Mouse (Mus musculus) embryonic fibroblast, embryonic 13.5 days (primary cell): ENCODE measurements around the gene Sufu.

Experiments
- CTCF ChIP-seq: IDR thresholded peaks from 2 replicates; pipeline ENCODE4 v1.5.1; 2011; ENCODE audit warnings: mild to moderate bottlenecking, control low read depth, low read length, moderate library complexity, borderline replicate concordance; ENCODE audit not compliant: insufficient read depth
- POLR2A ChIP-seq: IDR thresholded peaks from 2 replicates; pipeline ENCODE4 v1.6.1; 2011; ENCODE audit warnings: low read depth, mild to moderate bottlenecking, control low read depth, low read length, moderate library complexity

GRCm38 (mm10) chr19:46503351-46504084, 106.8 kb downstream of the Sufu start:
- TF ChIP-seq CTCF, result no peak
- no peak; the same call in none of the 2 replicates for TF ChIP-seq POLR2A
